Mouse (Mus musculus) neural tube, embryonic 14.5 days (tissue): ENCODE measurements around the gene Gucy1b2. TPM values are rescaled to one million over a fixed set of nuclear protein-coding genes. Genes with fewer than 3 reads are reported as not detected.

Source experiments
- ATAC-seq: fragments of 200-750 bp; cut with Nextera tagmentation; 2 replicates; pipeline ENCODE4 v1.8.0; 2017; ENCODE audit warnings: low read depth, mild to moderate bottlenecking, moderate TSS enrichment, moderate library complexity
- H3K27ac ChIP-seq: fragments of 300-500 bp; sonication (generic); 2 replicates; pipeline ENCODE4 v1.5.1; 2014; ENCODE audit warnings: low read depth, mild to moderate bottlenecking, control low read depth, low read length, moderate library complexity, mixed read lengths
- H3K27me3 ChIP-seq: fragments of 300-500 bp; sonication (generic); 2 replicates; pipeline ENCODE4 v1.6.1; 2014; ENCODE audit warnings: low read length; ENCODE audit not compliant: control insufficient read depth, insufficient read depth
- H3K36me3 ChIP-seq: fragments of 300-500 bp; sonication (generic); 2 replicates; pipeline ENCODE4 v1.6.1; 2014; ENCODE audit warnings: low read length, mixed read lengths; ENCODE audit not compliant: control insufficient read depth, insufficient read depth
- H3K4me1 ChIP-seq: fragments of 300-500 bp; sonication (generic); 2 replicates; pipeline ENCODE4 v1.6.1; 2014; ENCODE audit warnings: low read length; ENCODE audit not compliant: control insufficient read depth, insufficient read depth
- H3K4me2 ChIP-seq: fragments of 300-500 bp; sonication (generic); 2 replicates; pipeline ENCODE4 v1.6.1; 2014; ENCODE audit warnings: mild to moderate bottlenecking, low read depth, low read length, control low read depth
- H3K4me3 ChIP-seq: fragments of 300-500 bp; sonication (generic); 2 replicates; pipeline ENCODE4 v1.5.1; 2014; ENCODE audit warnings: low read depth, low read length, control low read depth, mixed read lengths
- H3K9ac ChIP-seq: fragments of 300-500 bp; sonication (generic); replicated peaks from 2 replicates; pipeline ENCODE4 v1.6.1; 2014; ENCODE audit warnings: low read depth, mild to moderate bottlenecking, control low read depth, low read length, mixed read lengths
- H3K9me3 ChIP-seq: fragments of 300-500 bp; sonication (generic); 2 replicates; pipeline ENCODE4 v1.6.1; 2016; ENCODE audit warnings: low read length; ENCODE audit not compliant: control insufficient read depth
- WGBS: fragments of 180-500 bp; shearing (Covaris S2); extraction: QIAGEN DNeasy Blood & Tissue Kit; methylation state at CpG from one replicate; pipeline ENCODE4 v1.1.7; 2014; 5-methylcytosine and 5-hydroxymethylcytosine counted together
- polyA plus RNA-seq: library from polyadenylated mRNA; unstranded; fragments of >200 nt; fragmentation: Nextera tagmentation; extraction: Ambion mirVana; gene quantifications from 2 replicates; pipeline ENCODE4 v1.2.1, GENCODE M21; 2014

Gene Gucy1b2
- polyA plus RNA-seq, 1 experiment from 2014 or later: 0.60 TPM

DNA sequence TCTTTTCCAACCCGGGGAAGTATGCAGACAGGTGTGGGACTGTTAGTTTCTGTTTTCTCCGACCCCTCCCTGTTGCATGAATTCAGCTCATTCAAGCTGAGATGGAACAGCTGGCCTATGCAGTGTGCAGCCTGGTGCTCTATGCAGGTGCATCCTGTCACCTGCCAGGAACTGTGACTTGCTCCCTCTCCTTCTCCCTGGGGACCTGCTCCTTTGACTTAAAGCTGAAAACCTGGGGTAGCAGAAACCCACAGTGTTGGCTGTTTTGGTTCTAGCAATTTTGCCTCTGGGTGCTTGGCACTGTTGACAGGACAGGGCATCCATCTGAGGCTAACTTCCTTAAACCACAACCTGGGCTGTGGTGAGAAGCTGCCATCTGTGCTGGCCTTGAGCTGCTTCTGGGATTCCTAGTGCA, 30.8 kb downstream of the Gucy1b2 start:
- ATAC-seq: no peak
- 70% methylated on average over 2 of the region's 2 CpGs for WGBS

DNA sequence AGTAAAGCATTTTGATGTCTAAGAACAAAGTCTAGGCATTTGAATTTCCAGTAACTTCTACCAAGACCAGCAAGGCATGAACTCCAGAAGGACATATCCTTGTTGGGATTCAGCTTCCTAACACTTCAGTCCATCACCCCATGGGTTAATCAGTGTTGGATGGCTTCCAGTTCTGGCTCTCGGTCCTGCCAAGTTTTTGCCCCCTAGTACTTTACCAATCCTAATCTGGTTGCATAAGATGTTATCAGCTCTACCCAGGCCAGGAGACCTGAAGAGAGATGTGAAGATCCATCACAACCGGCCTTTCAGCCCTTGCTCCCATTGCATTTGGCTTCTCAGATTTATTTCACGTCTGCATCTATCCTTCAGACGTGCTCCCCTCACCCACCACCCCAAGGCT, 33.8 kb downstream of the Gucy1b2 start:
- 58% methylated on average over 4 of the region's 4 CpGs for WGBS
- H3K27ac ChIP-seq: no peak overlapping the region

More for the DNA sequence above, 30.8 kb downstream of the Gucy1b2 start:
- Histone ChIP-seq H3K36me3 (no peaks in the 10 kb centered on the region), H3K4me2 (no peak overlapping the region), H3K27me3 (no peaks in the 10 kb centered on the region), H3K27ac (no peak overlapping the region), H3K4me1 (no peaks in the 10 kb centered on the region), H3K9me3 (no peaks in the 10 kb centered on the region), H3K9ac (no peak overlapping the region), H3K4me3 (no peak overlapping the region)

DNA sequence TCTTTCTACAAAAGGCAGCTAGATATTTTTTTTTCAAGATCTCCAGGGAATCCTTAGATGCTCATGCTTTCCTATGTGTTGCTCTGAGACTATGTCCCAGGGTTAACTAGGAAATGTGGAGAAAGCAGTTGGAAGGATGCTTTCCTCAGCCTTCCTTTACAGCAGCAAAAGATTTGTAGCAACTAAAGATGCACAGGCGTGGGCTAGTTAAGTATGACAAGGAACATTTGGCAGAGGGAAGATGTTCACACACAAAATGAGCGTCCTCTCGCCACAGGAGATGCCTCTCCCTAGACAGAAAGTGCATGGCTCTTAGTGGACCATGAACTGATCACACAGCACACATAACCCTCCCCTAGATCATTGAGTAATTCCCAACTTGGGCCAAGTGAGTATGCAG, 38.6 kb downstream of the Gucy1b2 start:
- Histone ChIP-seq H3K36me3 (no peaks in the 10 kb centered on the region), H3K27me3 (no peaks in the 10 kb centered on the region), H3K9ac (no peak overlapping the region), H3K4me1 (no peaks in the 10 kb centered on the region), H3K9me3 (no peaks in the 10 kb centered on the region), H3K4me2 (no peak overlapping the region), H3K27ac (no peak overlapping the region), H3K4me3 (no peak overlapping the region)
- ATAC-seq: no peak
- WGBS: 88% methylated on average over 3 of the region's 3 CpGs

More for the DNA sequence above, 33.8 kb downstream of the Gucy1b2 start:
- Histone ChIP-seq H3K27me3 (no peaks in the 10 kb centered on the region), H3K9me3 (no peaks in the 10 kb centered on the region), H3K4me3 (no peak overlapping the region), H3K4me1 (no peaks in the 10 kb centered on the region), H3K9ac (no peak overlapping the region), H3K4me2 (no peak overlapping the region), H3K36me3 (no peaks in the 10 kb centered on the region)
- no peak for ATAC-seq

DNA sequence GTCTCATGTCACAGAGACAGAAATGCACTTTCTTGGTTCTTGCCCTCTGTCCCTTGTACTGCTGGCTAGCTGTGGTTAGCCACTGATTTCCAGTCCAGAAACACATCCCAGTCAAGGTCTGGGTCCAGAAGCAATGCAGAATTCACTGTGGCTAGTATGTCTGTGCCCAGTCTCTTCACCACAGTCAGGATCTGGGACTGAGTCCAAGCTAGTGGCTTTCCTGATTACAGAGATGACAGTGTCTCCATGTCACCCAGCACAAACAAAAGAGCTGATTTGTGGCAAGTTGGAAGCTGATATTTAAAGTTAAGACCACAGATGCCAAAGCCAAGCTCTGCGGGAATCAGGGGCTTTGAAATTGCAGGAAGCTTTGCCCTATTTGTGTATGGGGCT, 39.4 kb downstream of the Gucy1b2 start:
- ATAC-seq: peak; percentile 75
- Histone ChIP-seq H3K9me3 (no peaks in the 10 kb centered on the region), H3K4me3 (no peak overlapping the region)

DNA sequence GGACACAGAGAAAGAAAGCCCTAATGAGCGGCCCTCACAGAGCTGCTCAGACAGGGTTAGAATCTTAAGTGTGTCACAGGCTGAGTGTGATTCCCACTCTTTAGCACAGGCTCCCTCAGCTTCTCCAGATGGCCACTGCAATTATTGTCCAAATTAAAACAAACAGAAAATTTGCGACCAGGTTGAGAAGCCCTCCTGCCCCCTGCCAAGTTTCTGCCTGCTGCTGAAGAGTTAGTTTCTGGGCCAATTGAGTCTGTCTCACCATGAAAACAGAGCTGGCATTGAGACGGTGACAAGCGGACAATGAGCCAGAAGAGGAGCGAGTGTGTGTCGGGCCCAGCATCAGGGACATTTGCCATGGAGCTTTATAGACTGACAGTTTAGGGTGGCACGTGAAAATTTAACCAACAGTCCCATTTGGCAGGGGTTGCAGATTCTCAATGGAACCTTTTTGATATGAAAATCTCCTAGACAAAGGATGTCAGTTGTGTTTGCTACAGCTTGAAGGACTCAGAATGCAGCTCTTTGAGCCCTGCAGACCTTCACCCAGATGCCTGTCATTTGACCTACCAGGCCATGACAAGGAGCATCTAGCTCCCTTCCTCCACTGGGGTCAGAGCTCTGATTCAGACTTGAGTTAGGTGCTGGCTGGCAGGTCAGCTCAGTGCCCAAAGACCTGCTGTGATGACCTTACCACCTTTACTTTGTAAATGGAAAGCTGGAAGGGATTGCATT, 39.9 kb downstream of the Gucy1b2 start:
- Histone ChIP-seq H3K4me3 (no peak overlapping the region), H3K9me3 (no peaks in the 10 kb centered on the region), H3K4me2 (no peak overlapping the region), H3K27me3 (no peaks in the 10 kb centered on the region), H3K36me3 (no peaks in the 10 kb centered on the region), H3K4me1 (no peaks in the 10 kb centered on the region), H3K27ac (peak overlapping the region; percentile 66; the same call in 1 of the 2 replicates), H3K9ac (no peak overlapping the region)
- WGBS: 16% methylated on average over 7 of the region's 7 CpGs
- peak; percentile 88 for ATAC-seq

More for the DNA sequence above, 39.4 kb downstream of the Gucy1b2 start:
- Histone ChIP-seq H3K4me1 (no peaks in the 10 kb centered on the region), H3K36me3 (no peaks in the 10 kb centered on the region), H3K27me3 (no peaks in the 10 kb centered on the region), H3K27ac (peak overlapping the region; percentile 66; the same call in 1 of the 2 replicates), H3K4me2 (no peak overlapping the region), H3K9ac (no peak overlapping the region)
- 19% methylated on average over 1 of the region's 1 CpGs for WGBS

DNA sequence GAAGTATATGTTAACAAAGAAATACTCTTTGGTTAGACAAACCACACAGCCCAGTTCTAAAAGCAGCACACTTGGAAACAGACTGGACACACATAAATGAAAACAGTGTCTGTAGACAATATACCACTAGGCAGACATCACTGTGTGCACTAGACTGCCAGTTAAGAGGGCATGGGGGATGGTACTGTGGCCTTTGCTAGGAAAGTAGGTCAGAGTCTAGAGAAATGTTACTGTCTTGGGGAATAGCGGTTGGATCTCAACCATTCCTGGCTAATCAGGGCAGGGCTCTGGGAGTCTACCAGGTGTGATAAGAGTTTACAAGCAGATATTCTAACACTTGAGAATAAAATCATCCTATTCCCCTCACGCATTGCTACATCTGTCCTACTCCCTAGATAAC, 60.7 kb downstream of the Gucy1b2 start:
- Histone ChIP-seq H3K27ac (no peak overlapping the region), H3K9me3 (no peaks in the 10 kb centered on the region), H3K4me1 (no peaks in the 10 kb centered on the region), H3K36me3 (no peaks in the 10 kb centered on the region), H3K4me2 (no peak overlapping the region), H3K4me3 (no peak overlapping the region), H3K27me3 (no peaks in the 10 kb centered on the region), H3K9ac (no peak overlapping the region)
- 87% methylated on average over 2 of the region's 2 CpGs for WGBS
- no peak for ATAC-seq

DNA sequence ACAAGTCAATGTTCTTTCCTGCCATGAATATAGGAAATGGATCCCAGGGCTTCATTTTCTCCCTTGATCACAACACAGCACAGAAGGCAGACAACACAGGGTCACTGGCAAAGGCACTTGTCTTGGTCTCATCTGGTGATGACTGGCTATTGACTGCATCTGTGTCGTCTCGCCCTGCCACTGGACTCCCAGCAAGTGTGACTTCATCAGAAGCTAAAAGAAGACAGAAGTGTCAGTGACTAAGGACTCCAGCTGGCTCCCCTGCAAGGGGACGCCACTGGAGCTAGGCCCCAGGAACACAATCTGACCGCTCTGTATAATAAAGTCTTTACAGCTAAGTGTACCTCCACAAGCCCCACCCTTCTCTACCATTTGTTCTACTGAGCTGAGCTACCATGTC, 63.3 kb downstream of the Gucy1b2 start:
- H3K4me2 ChIP-seq: no peak overlapping the region
- WGBS: 61% methylated on average over 4 of the region's 4 CpGs
- no peaks in the 10 kb centered on the region for H3K9me3 ChIP-seq
- H3K36me3 ChIP-seq: no peaks in the 10 kb centered on the region
- H3K9ac ChIP-seq: no peak overlapping the region
- H3K27ac ChIP-seq: no peak overlapping the region
- no peak for ATAC-seq
- H3K4me1 ChIP-seq: peaks cover 5% of the 10 kb centered on the region
- H3K4me3 ChIP-seq: no peak overlapping the region
- H3K27me3 ChIP-seq: no peaks in the 10 kb centered on the region

DNA sequence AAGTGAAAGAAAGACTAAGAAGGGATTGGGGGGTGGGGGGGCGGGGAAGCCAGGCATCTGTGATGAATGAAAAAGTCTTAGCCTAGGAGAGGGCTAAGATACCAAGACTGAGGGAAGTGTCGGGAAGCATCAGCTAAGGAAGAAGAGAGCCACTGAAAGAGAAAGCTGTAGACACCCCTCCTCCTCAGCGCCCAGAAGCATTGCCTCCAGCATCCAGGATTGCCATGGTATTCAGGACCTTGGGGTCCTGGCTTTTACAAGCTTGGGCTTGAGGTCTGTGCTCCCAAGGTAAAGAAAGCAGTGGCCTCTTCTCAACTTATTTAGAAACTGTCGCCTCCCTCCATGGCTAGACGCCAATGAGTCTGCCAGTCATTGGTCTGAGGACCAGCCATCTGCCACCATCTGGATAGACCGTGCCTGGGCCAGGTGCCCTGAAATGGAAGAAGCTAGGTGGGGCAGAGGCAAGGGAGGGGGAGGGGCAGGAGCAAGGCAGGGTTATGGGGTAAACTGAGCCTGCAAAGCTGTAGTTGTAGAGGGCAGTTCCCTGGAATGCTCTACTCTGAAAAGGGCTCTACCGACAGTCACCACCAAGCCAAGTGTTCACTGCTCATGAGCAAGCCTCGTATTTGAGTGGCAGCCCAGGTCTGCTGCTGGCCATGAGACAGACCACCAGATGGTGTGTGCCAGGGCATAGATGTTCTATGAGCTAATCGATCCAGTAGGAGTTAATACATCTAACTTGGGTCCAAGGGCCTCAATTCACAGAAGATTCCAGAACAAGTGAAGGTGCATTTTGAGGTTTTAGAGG, 66.2 kb downstream of the Gucy1b2 start:
- no peak overlapping the region for H3K4me3 ChIP-seq
- no peaks in the 10 kb centered on the region for H3K9me3 ChIP-seq
- H3K4me1 ChIP-seq: peaks cover 5% of the 10 kb centered on the region
- ATAC-seq: peak; percentile 56; the same call in 1 of the 2 replicates
- H3K27me3 ChIP-seq: no peaks in the 10 kb centered on the region
- H3K36me3 ChIP-seq: no peaks in the 10 kb centered on the region
- WGBS: 73% methylated on average over 9 of the region's 9 CpGs
- H3K9ac ChIP-seq: no peak overlapping the region
- no peak overlapping the region for H3K4me2 ChIP-seq
- no peak overlapping the region; the same call in 1 of the 2 replicates for H3K27ac ChIP-seq
